In genomic region chr16:44154497-44155057, GRCm38 (mm10) we compare ENCODE assay signal across 19 mouse cellular contexts. TPM values are rescaled to one million over a fixed set of nuclear protein-coding genes. Genes with fewer than 3 reads are reported as not detected.
DNase-seq lines count a peak whose midpoint lies in the region; ATAC-seq and TF ChIP-seq lines count a peak whose summit lies in the region.
"Had no signal": no experiment of that assay in that cellular context is flagged by ENCODE, and none has a peak within 500 bp of the region (broad histone marks: within the 10 kb centered on the region; RNA-seq: fewer than 3 reads in every experiment).

No protein-coding gene starts in this region.

- no peaks in the 10 kb centered on the region; the same call in 1 of the 2 replicates for H3K4me1 ChIP-seq in liver, embryonic 16.5 days (ENCODE audit: control insufficient read depth, low read depth, low read length)
- peaks cover 24% of the 10 kb centered on the region for H3K4me1 ChIP-seq in liver, embryonic 12.5 days
- no peaks in the 10 kb centered on the region for H3K4me1 ChIP-seq in ES-Bruce4 (ENCODE audit: control insufficient read depth, insufficient read depth, low read length)
- no peaks in the 10 kb centered on the region for H3K4me1 ChIP-seq in forebrain, postnatal 0 days (ENCODE audit: insufficient read depth)
- H3K4me1 ChIP-seq: limb, embryonic 15.5 days; neural tube, embryonic 13.5 days had no signal

- H3K27me3 ChIP-seq in liver, embryonic 16.5 days (ENCODE audit: control insufficient read depth, insufficient read depth, low read depth, low read length), result no peaks in the 10 kb centered on the region
- no peaks in the 10 kb centered on the region for H3K27me3 ChIP-seq in liver, embryonic 12.5 days (replicated peaks)
- no peaks in the 10 kb centered on the region for H3K27me3 ChIP-seq in ES-Bruce4 (ENCODE audit: control insufficient read depth, insufficient read depth, low read length, poor library complexity, severe bottlenecking)
- H3K27me3 ChIP-seq in forebrain, postnatal 0 days (ENCODE audit: insufficient read depth, low read length), result no peaks in the 10 kb centered on the region
- H3K27me3 ChIP-seq: heart, embryonic 13.5 days; limb, embryonic 15.5 days; neural tube, embryonic 13.5 days had no signal

- DNase-seq in gastrocnemius, adult 2 months, result no peak
- DNase-seq in gastrocnemius, adult 8-10 months (ENCODE audit: low spot score in 2 of 2), result no peak
- DNase-seq in adrenal gland, postnatal 10 days, result no peak
- no peak for DNase-seq in forebrain, postnatal 0 days
- DNase-seq: cerebellum, adult 11 months; cerebellum, postnatal 36 days; gastrocnemius, postnatal 36 days; kidney, postnatal 10 days; lung, postnatal 4 days; spleen, adult 18-20 months; thymus, postnatal 36 days had no signal

- no peak overlapping the region for H3K9ac ChIP-seq in liver, embryonic 16.5 days (ENCODE audit: low read depth, low read length)
- H3K9ac ChIP-seq in liver, embryonic 12.5 days, result no peak overlapping the region
- no peak overlapping the region for H3K9ac ChIP-seq in ES-Bruce4 (ENCODE audit: low read depth, poor library complexity, severe bottlenecking)
- H3K9ac ChIP-seq in forebrain, postnatal 0 days, result no peak overlapping the region
- H3K9ac ChIP-seq: heart, embryonic 13.5 days; limb, embryonic 15.5 days; neural tube, embryonic 13.5 days had no signal

- WGBS in liver, embryonic 16.5 days (ENCODE audit: insufficient replicate concordance), result 54% methylated on average over 6 of the region's 6 CpGs
- WGBS in liver, embryonic 12.5 days (ENCODE audit: insufficient replicate concordance), result 58% methylated on average over 6 of the region's 6 CpGs
- 68% methylated on average over 6 of the region's 6 CpGs for WGBS in forebrain, postnatal 0 days

- intact Hi-C loops in gastrocnemius, adult 2 months (cut with DNase I), result no loop called here

- TF ChIP-seq EP300 in ES-Bruce4 (IDR thresholded peaks at IDR 0.05; ENCODE audit: insufficient read depth, low read depth, low read length), result no peak

- peak; percentile 19; the same call in 1 of the 2 replicates for ATAC-seq in liver, embryonic 16.5 days (ENCODE audit: low read depth)
- no peak for ATAC-seq in liver, embryonic 12.5 days
- ATAC-seq in megakaryocyte progenitor cell, adult 5-6 weeks (replicated peaks; ENCODE audit: poor library complexity), result 0 out of 2 replicates have a peak, but pooled peaks have one; percentile 26
- no peak for ATAC-seq in forebrain, postnatal 0 days
- ATAC-seq: activated CD4-positive, CD25-positive, alpha-beta regulatory T cell, adult 4 months had no signal

- no peak overlapping the region for H3K4me2 ChIP-seq in liver, embryonic 16.5 days (ENCODE audit: low read depth, low read length)
- H3K4me2 ChIP-seq in liver, embryonic 12.5 days, result no peak overlapping the region
- H3K4me2 ChIP-seq in forebrain, postnatal 0 days (ENCODE audit: low read depth), result no peak overlapping the region
- H3K4me2 ChIP-seq: heart, embryonic 13.5 days; limb, embryonic 15.5 days; neural tube, embryonic 13.5 days had no signal

- H3K4me3 ChIP-seq in gastrocnemius, adult 2 months, result no peak overlapping the region
- no peak overlapping the region for H3K4me3 ChIP-seq in liver, embryonic 16.5 days (ENCODE audit: low read depth, low read length)
- no peak overlapping the region for H3K4me3 ChIP-seq in liver, embryonic 12.5 days
- H3K4me3 ChIP-seq in ES-Bruce4 (ENCODE audit: low read depth, low read length), result no peak overlapping the region
- no peak overlapping the region for H3K4me3 ChIP-seq in forebrain, postnatal 0 days (ENCODE audit: low read depth, low read length)
- H3K4me3 ChIP-seq: heart, embryonic 13.5 days; limb, embryonic 15.5 days; neural tube, embryonic 13.5 days had no signal

- H3K27ac ChIP-seq in gastrocnemius, adult 2 months, result no peak overlapping the region
- H3K27ac ChIP-seq in liver, embryonic 16.5 days (ENCODE audit: low read length), result no peak overlapping the region
- no peak overlapping the region for H3K27ac ChIP-seq in liver, embryonic 12.5 days
- H3K27ac ChIP-seq in ES-Bruce4 (ENCODE audit: insufficient read depth, low read length), result no peak overlapping the region
- H3K27ac ChIP-seq in forebrain, postnatal 0 days (ENCODE audit: low read depth, low read length), result no peak overlapping the region
- H3K27ac ChIP-seq: heart, embryonic 13.5 days; limb, embryonic 15.5 days; neural tube, embryonic 13.5 days had no signal

- H3K9me3 ChIP-seq in liver, embryonic 16.5 days (replicated peaks; ENCODE audit: control insufficient read depth, low read length), result no peaks in the 10 kb centered on the region
- no peaks in the 10 kb centered on the region for H3K9me3 ChIP-seq in liver, embryonic 12.5 days (replicated peaks)
- H3K9me3 ChIP-seq in ES-Bruce4 (replicated peaks; ENCODE audit: control insufficient read depth, insufficient read depth, low read length, poor library complexity, severe bottlenecking), result no peaks in the 10 kb centered on the region
- H3K9me3 ChIP-seq in forebrain, postnatal 0 days (ENCODE audit: low read length), result no peaks in the 10 kb centered on the region
- H3K9me3 ChIP-seq: heart, embryonic 13.5 days; limb, embryonic 15.5 days; neural tube, embryonic 13.5 days had no signal

- H3K36me3 ChIP-seq in liver, embryonic 16.5 days (ENCODE audit: control insufficient read depth, insufficient read depth), result no peaks in the 10 kb centered on the region; the same call in 1 of the 2 replicates
- peaks cover 21% of the 10 kb centered on the region for H3K36me3 ChIP-seq in liver, embryonic 12.5 days
- peaks cover 27% of the 10 kb centered on the region for H3K36me3 ChIP-seq in ES-Bruce4 (ENCODE audit: control insufficient read depth, insufficient read depth, low read length, poor library complexity, severe bottlenecking)
- no peaks in the 10 kb centered on the region; the same call in 1 of the 2 replicates for H3K36me3 ChIP-seq in forebrain, postnatal 0 days (ENCODE audit: insufficient read depth)

- no peak for TF ChIP-seq POLR2A in ES-Bruce4 (IDR thresholded peaks at IDR 0.05; ENCODE audit: insufficient read depth, low read length)

- TF ChIP-seq CTCF in gastrocnemius, adult 2 months (IDR thresholded peaks at IDR 0.05), result peak; percentile 35
- peak; percentile 6 for TF ChIP-seq CTCF in ES-Bruce4 (IDR thresholded peaks at IDR 0.05; ENCODE audit: low read depth, low read length)
- no peak for TF ChIP-seq CTCF in forebrain, postnatal 0 days (IDR thresholded peaks at IDR 0.05; ENCODE audit: low read depth)

RNA-seq across cellular contexts. Expression of gene Naa50, which starts 14.9 kb away (rescaled TPM):
- 100 to 1,000 TPM; 181 to 195 TPM for total RNA-seq in gastrocnemius, adult 2 months (2021)
- total RNA-seq in gastrocnemius, adult 8-10 months (2022), result 100 to 1,000 TPM; 188 to 278 (median 246) TPM
- 52.5 and 58.0 TPM in 2 replicates for polyA plus RNA-seq in liver, embryonic 16.5 days (2015; fragmentation: Nextera tagmentation; extraction: Ambion mirVana)
- polyA plus RNA-seq in liver, embryonic 12.5 days (2016; fragmentation: Nextera tagmentation; extraction: Ambion mirVana), result 129 and 132 TPM in 2 replicates
- polyA plus RNA-seq in ES-Bruce4 (2011; ENCODE audit: insufficient read depth, insufficient read length, low read depth, missing spikeins), result 157 and 170 TPM in 2 replicates
- 164 and 170 TPM in 2 replicates for total RNA-seq in megakaryocyte progenitor cell, adult 5-6 weeks (2015)
- total RNA-seq in megakaryocyte progenitor cell, adult 5-6 weeks (2017), result 112 and 129 TPM in 2 replicates
- total RNA-seq in adrenal gland, postnatal 10 days (2021), result 10 to 100 TPM; 82.8 to 85.7 TPM
- total RNA-seq in forebrain, postnatal 0 days (2014; rRNA removed), result 16.2 and 19.8 TPM in 2 replicates
- 43.4 and 51.6 TPM in 2 replicates for polyA plus RNA-seq in forebrain, postnatal 0 days (2015; fragmentation: Nextera tagmentation; extraction: Ambion mirVana)

RNA-seq across cellular contexts. Expression of gene Atp6v1a, which starts 15.1 kb away (rescaled TPM):
- 10 to 100 TPM; 17.0 to 20.1 TPM for total RNA-seq in gastrocnemius, adult 2 months (2021)
- 10 to 100 TPM; 16.2 to 27.1 (median 22.1) TPM for total RNA-seq in gastrocnemius, adult 8-10 months (2022)
- 24.8 and 25.4 TPM in 2 replicates for polyA plus RNA-seq in liver, embryonic 16.5 days (2015; fragmentation: Nextera tagmentation; extraction: Ambion mirVana)
- 27.2 and 28.0 TPM in 2 replicates for polyA plus RNA-seq in liver, embryonic 12.5 days (2016; fragmentation: Nextera tagmentation; extraction: Ambion mirVana)
- 81.2 and 87.7 TPM in 2 replicates for polyA plus RNA-seq in ES-Bruce4 (2011; ENCODE audit: insufficient read depth, insufficient read length, low read depth, missing spikeins)
- total RNA-seq in megakaryocyte progenitor cell, adult 5-6 weeks (2015), result 49.5 and 51.9 TPM in 2 replicates
- 81.0 and 83.3 TPM in 2 replicates for total RNA-seq in megakaryocyte progenitor cell, adult 5-6 weeks (2017)
- 10 to 100 TPM; 91.4 to 92.3 TPM for total RNA-seq in adrenal gland, postnatal 10 days (2021)
- total RNA-seq in forebrain, postnatal 0 days (2014; rRNA removed), result 192 TPM in 2 replicates
- polyA plus RNA-seq in forebrain, postnatal 0 days (2015; fragmentation: Nextera tagmentation; extraction: Ambion mirVana), result 132 and 149 TPM in 2 replicates

RNA-seq across cellular contexts. Expression of gene Usf3, which starts 18.5 kb away (rescaled TPM):
- 10 to 100 TPM; 41.6 to 47.9 TPM for total RNA-seq in gastrocnemius, adult 2 months (2021)
- total RNA-seq in gastrocnemius, adult 8-10 months (2022), result 10 to 100 TPM; 32.1 to 59.9 (median 42.4) TPM
- 1.4 and 1.5 TPM in 2 replicates for polyA plus RNA-seq in liver, embryonic 16.5 days (2015; fragmentation: Nextera tagmentation; extraction: Ambion mirVana)
- polyA plus RNA-seq in liver, embryonic 12.5 days (2016; fragmentation: Nextera tagmentation; extraction: Ambion mirVana), result 2.5 and 2.9 TPM in 2 replicates
- polyA plus RNA-seq in ES-Bruce4 (2011; ENCODE audit: insufficient read depth, insufficient read length, low read depth, missing spikeins), result 19.3 and 22.4 TPM in 2 replicates
- total RNA-seq in megakaryocyte progenitor cell, adult 5-6 weeks (2015), result 26.5 and 30.7 TPM in 2 replicates
- 9.4 and 10.0 TPM in 2 replicates for total RNA-seq in megakaryocyte progenitor cell, adult 5-6 weeks (2017)
- 10 to 100 TPM; 19.7 to 24.1 TPM for total RNA-seq in adrenal gland, postnatal 10 days (2021)
- total RNA-seq in forebrain, postnatal 0 days (2014; rRNA removed), result 12.2 and 14.5 TPM in 2 replicates
- 0.94 and 2.3 TPM in 2 replicates for polyA plus RNA-seq in forebrain, postnatal 0 days (2015; fragmentation: Nextera tagmentation; extraction: Ambion mirVana)

Comparison
In these comparisons a context has a peak if more than half of its experiments do, and no peak if none do; other contexts are left out.
1. ATAC-seq: peak in liver, embryonic 16.5 days (single experiment) and megakaryocyte progenitor cell, adult 5-6 weeks (single experiment); none in liver, embryonic 12.5 days (single experiment) and forebrain, postnatal 0 days (single experiment).